Comparison of ENCODE assay signal across 19 mouse cellular contexts in the genomic region with DNA sequence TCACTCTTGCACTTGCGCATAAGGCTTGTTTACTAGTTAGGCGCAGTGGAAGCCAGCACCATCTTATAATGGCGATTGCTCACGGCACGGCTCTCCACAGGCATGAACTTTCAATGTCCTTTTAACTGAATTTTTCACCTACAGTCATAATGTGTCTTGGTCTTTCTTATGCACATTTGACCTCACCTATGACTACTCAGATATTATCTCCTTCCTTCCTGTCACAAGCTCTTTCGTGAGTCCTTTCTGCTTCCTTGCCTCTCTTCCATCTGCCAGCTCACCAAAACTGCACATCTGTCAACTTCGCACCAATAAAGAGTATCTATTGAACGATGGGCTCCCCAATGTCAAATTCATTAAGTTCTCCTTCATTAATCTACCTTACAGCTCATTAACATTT. TPM values are rescaled to one million over a fixed set of nuclear protein-coding genes. Genes with fewer than 3 reads are reported as not detected.
"Had no signal": no experiment of that assay in that cellular context is flagged by ENCODE, and none has a peak within 500 bp of the region (broad histone marks: within the 10 kb centered on the region; RNA-seq: fewer than 3 reads in every experiment).

No protein-coding gene starts in this region.

- ATAC-seq: liver, postnatal 0 days; lung, postnatal 0 days; midbrain, embryonic 13.5 days; midbrain, embryonic 15.5 days had no signal

- DNase-seq: liver, postnatal 0 days; lung, adult 2 months; lung, postnatal 14 days; lung, postnatal 36 days; right cerebral cortex, postnatal 14 days; thymus, adult 18-20 months; thymus, postnatal 14 days; thymus, postnatal 36 days had no signal

RNA-seq across cellular contexts. Expression of gene Klrg1, which starts 20.1 kb away (rescaled TPM):
- total RNA-seq: megakaryocyte progenitor cell, adult 5-6 weeks; neutrophil, adult 5-6 weeks had no signal
- polyA plus RNA-seq: liver, embryonic 15.5 days; liver, postnatal 0 days; lung, embryonic 15.5 days; lung, postnatal 0 days; macrophage; neural tube, embryonic 11.5 days; stomach, embryonic 14.5 days; stomach, embryonic 16.5 days had no signal
